Mouse (Mus musculus) limb, embryonic 13.5 days (tissue): ENCODE measurements at regions not wholly inside any gene's neighbourhood (a gene's known extent, or its start where the extent isn't known, plus 50 kb on each side); places are given as distances from the start of the nearest gene placed in this dataset. TPM values are rescaled to one million over a fixed set of nuclear protein-coding genes. Genes with fewer than 3 reads are reported as not detected.
"Not testable (repeated sequence)": the region's sequence is repeated elsewhere in the genome, so short reads cannot be mapped to it uniquely, and the experiment has no call there.

Experiments used
- ATAC-seq: fragments of 200-750 bp; cut with Nextera tagmentation; 2 replicates; pipeline ENCODE4 v1.8.0; 2017; ENCODE audit warnings: low read depth, moderate number of reproducible peaks, moderate TSS enrichment; ENCODE audit not compliant: low FRiP score
- H3K27ac ChIP-seq: fragments of 300-500 bp; sonication (generic); 2 replicates; pipeline ENCODE4 v1.5.1; 2015; ENCODE audit warnings: inconsistent platforms, mild to moderate bottlenecking, moderate library complexity
- H3K27me3 ChIP-seq: fragments of 300-500 bp; sonication (generic); 2 replicates; pipeline ENCODE4 v1.6.1; 2015; ENCODE audit warnings: mild to moderate bottlenecking, inconsistent platforms
- H3K36me3 ChIP-seq: fragments of 300-500 bp; sonication (generic); 2 replicates; pipeline ENCODE4 v1.6.1; 2015; ENCODE audit warnings: inconsistent platforms, mild to moderate bottlenecking, moderate library complexity
- H3K4me1 ChIP-seq: fragments of 300-500 bp; sonication (generic); 2 replicates; pipeline ENCODE4 v1.6.1; 2015; ENCODE audit warnings: inconsistent platforms
- H3K4me2 ChIP-seq: fragments of 300-500 bp; sonication (generic); replicated peaks from 2 replicates; pipeline ENCODE4 v1.6.1; 2015; ENCODE audit warnings: inconsistent platforms, mild to moderate bottlenecking, moderate library complexity
- H3K4me3 ChIP-seq: fragments of 300-500 bp; sonication (generic); 2 replicates; pipeline ENCODE4 v1.5.1; 2015; ENCODE audit warnings: moderate library complexity, mild to moderate bottlenecking, inconsistent platforms
- H3K9ac ChIP-seq: fragments of 300-500 bp; sonication (generic); 2 replicates; pipeline ENCODE4 v1.6.1; 2015; ENCODE audit warnings: mild to moderate bottlenecking, inconsistent platforms
- H3K9me3 ChIP-seq: fragments of 300-500 bp; sonication (generic); 2 replicates; pipeline ENCODE4 v1.6.1; 2016; ENCODE audit warnings: inconsistent platforms
- WGBS: fragments of 180-500 bp; shearing (Covaris S2); methylation state at CpG from one replicate; pipeline ENCODE4 v1.1.7; 2015; 5-methylcytosine and 5-hydroxymethylcytosine counted together
- microRNA-seq: library from miRNA; unstranded; fragments of <30 nt; microRNA quantifications from one replicate; pipeline ENCODE4, GENCODE M21; 2016

- Histone ChIP-seq H3K4me1 (no peaks in the 10 kb centered on the region), H3K9ac (no peak overlapping the region), H3K36me3 (no peaks in the 10 kb centered on the region), H3K4me3 (no peak overlapping the region), H3K27me3 (no peaks in the 10 kb centered on the region), H3K27ac (no peak overlapping the region), H3K4me2 (no peak overlapping the region), H3K9me3 (peaks cover 13% of the 10 kb centered on the region)
- no peak for ATAC-seq
- 74% methylated on average over 2 of the region's 2 CpGs for WGBS
Measured at GRCm38 (mm10) chr12:114587227-114587626, 1043.5 kb downstream of the Adam6a start.

GRCm38 (mm10) chr12:114597672-114598071 is 1054.0 kb downstream of the Adam6a start:
- no peak overlapping the region for H3K9ac ChIP-seq
- 67% methylated on average over 1 of the region's 1 CpGs for WGBS
- ATAC-seq = no peak

GRCm38 (mm10) chr12:114609171-114609570 is 1065.5 kb downstream of the Adam6a start:
- ATAC-seq = no peak
- Histone ChIP-seq H3K9ac (no peak overlapping the region), H3K4me1 (no peaks in the 10 kb centered on the region), H3K27ac (no peak overlapping the region), H3K4me3 (no peak overlapping the region), H3K9me3 (peaks cover 20% of the 10 kb centered on the region), H3K4me2 (no peak overlapping the region), H3K27me3 (no peaks in the 10 kb centered on the region), H3K36me3 (no peaks in the 10 kb centered on the region)

More at GRCm38 (mm10) chr12:114597672-114598071, 1054.0 kb downstream of the Adam6a start:
- no peaks in the 10 kb centered on the region for H3K36me3 ChIP-seq
- H3K4me2 ChIP-seq = no peak overlapping the region
- no peaks in the 10 kb centered on the region for H3K4me1 ChIP-seq
- H3K4me3 ChIP-seq = no peak overlapping the region
- no peaks in the 10 kb centered on the region for H3K27me3 ChIP-seq
- H3K27ac ChIP-seq = no peak overlapping the region
- peaks cover 19% of the 10 kb centered on the region for H3K9me3 ChIP-seq

GRCm38 (mm10) chr12:114612108-114612507 is 1068.4 kb downstream of the Adam6a start:
- Histone ChIP-seq H3K27me3 (no peaks in the 10 kb centered on the region), H3K4me2 (no peak overlapping the region)
- WGBS = 82% methylated on average over 2 of the region's 2 CpGs

GRCm38 (mm10) chr12:114615179-114615578 is 1071.5 kb downstream of the Adam6a start:
- Histone ChIP-seq H3K4me2 (no peak overlapping the region), H3K27me3 (no peaks in the 10 kb centered on the region), H3K4me1 (no peaks in the 10 kb centered on the region), H3K27ac (no peak overlapping the region), H3K4me3 (no peak overlapping the region), H3K9me3 (peaks cover 41% of the 10 kb centered on the region), H3K36me3 (no peaks in the 10 kb centered on the region), H3K9ac (no peak overlapping the region)
- ATAC-seq = no peak
- 58% methylated on average over 3 of the region's 3 CpGs for WGBS

More at GRCm38 (mm10) chr12:114612108-114612507, 1068.4 kb downstream of the Adam6a start:
- no peaks in the 10 kb centered on the region for H3K4me1 ChIP-seq
- no peak overlapping the region for H3K27ac ChIP-seq
- H3K4me3 ChIP-seq = no peak overlapping the region
- ATAC-seq = no peak
- H3K36me3 ChIP-seq = no peaks in the 10 kb centered on the region
- H3K9ac ChIP-seq = no peak overlapping the region
- H3K9me3 ChIP-seq = peaks cover 24% of the 10 kb centered on the region

GRCm38 (mm10) chr12:114615712-114616111 is 1072.0 kb downstream of the Adam6a start:
- ATAC-seq = no peak
- Histone ChIP-seq H3K9ac (no peak overlapping the region), H3K27ac (no peak overlapping the region), H3K9me3 (peaks cover 37% of the 10 kb centered on the region), H3K4me3 (no peak overlapping the region), H3K27me3 (no peaks in the 10 kb centered on the region), H3K4me2 (no peak overlapping the region), H3K36me3 (no peaks in the 10 kb centered on the region), H3K4me1 (no peaks in the 10 kb centered on the region)
- WGBS = 80% methylated on average over 1 of the region's 1 CpGs

GRCm38 (mm10) chr12:114641089-114641488 is 1097.4 kb downstream of the Adam6a start:
- Histone ChIP-seq H3K9ac (no peak overlapping the region), H3K4me2 (no peak overlapping the region), H3K4me1 (no peaks in the 10 kb centered on the region), H3K27me3 (no peaks in the 10 kb centered on the region), H3K36me3 (no peaks in the 10 kb centered on the region), H3K27ac (no peak overlapping the region), H3K4me3 (no peak overlapping the region), H3K9me3 (peaks cover 10% of the 10 kb centered on the region; the same call in 1 of the 2 replicates)
- no peak for ATAC-seq
- WGBS = 56% methylated on average over 1 of the region's 1 CpGs

GRCm38 (mm10) chr12:114646372-114646771 is 1102.7 kb downstream of the Adam6a start:
- H3K27me3 ChIP-seq = no peaks in the 10 kb centered on the region
- no peak for ATAC-seq
- WGBS = 88% methylated on average over 3 of the region's 3 CpGs

GRCm38 (mm10) chr12:114650432-114651101 is 1106.9 kb downstream of the Adam6a start:
- H3K27ac ChIP-seq, H3K27me3 ChIP-seq, H3K4me3 ChIP-seq, H3K4me1 ChIP-seq, H3K9ac ChIP-seq, H3K9me3 ChIP-seq, ATAC-seq, H3K36me3 ChIP-seq, H3K4me2 ChIP-seq: not testable (repeated sequence)
- WGBS = 84% methylated on average over 1 of the region's 1 CpGs

More at GRCm38 (mm10) chr12:114646372-114646771, 1102.7 kb downstream of the Adam6a start:
- Histone ChIP-seq H3K36me3 (no peaks in the 10 kb centered on the region), H3K4me2 (no peak overlapping the region), H3K9ac (no peak overlapping the region), H3K4me3 (no peak overlapping the region), H3K27ac (no peak overlapping the region), H3K9me3 (peaks cover 10% of the 10 kb centered on the region; the same call in 1 of the 2 replicates), H3K4me1 (no peaks in the 10 kb centered on the region)

GRCm38 (mm10) chr12:114657134-114657533 is 1113.4 kb downstream of the Adam6a start:
- not testable (repeated sequence) for ATAC-seq, H3K27me3 ChIP-seq

More at GRCm38 (mm10) chr12:114657134-114657533, 1113.4 kb downstream of the Adam6a start:
- not testable (repeated sequence) for H3K9me3 ChIP-seq, H3K4me1 ChIP-seq, H3K27ac ChIP-seq, H3K4me3 ChIP-seq, H3K36me3 ChIP-seq, H3K9ac ChIP-seq, H3K4me2 ChIP-seq
- WGBS = 88% methylated on average over 2 of the region's 2 CpGs

Small RNAs in the stretch of these regions (microRNA-seq; reads per million reads assigned to microRNA genes)
- gene Mir7094-1 = not detected
- not detected for gene Mir7094-2
